Mouse (Mus musculus): ENCODE results near the gene Colgalt2. TPM values are rescaled to one million over a fixed set of nuclear protein-coding genes. Genes with fewer than 3 reads are reported as not detected.

Colgalt2 gene
- total RNA-seq (2015) = not detected in 2 replicates
- total RNA-seq (2017) = not detected in 2 replicates

GRCm38 (mm10) chr1:152399790-152400555, at the start of gene Colgalt2:
Colgalt2 (plus strand) TSS chr1:152399830.
- ATAC-seq (replicated peaks; ENCODE audit: poor library complexity) = peak; percentile 46

- no peak for ATAC-seq (replicated peaks; ENCODE audit: poor library complexity)
Measured at GRCm38 (mm10) chr1:152356721-152357120, 42.9 kb upstream of the Colgalt2 start.

GRCm38 (mm10) chr1:152368311-152369088, 31.1 kb upstream of the Colgalt2 start:
- no peak for ATAC-seq (replicated peaks; ENCODE audit: poor library complexity)

GRCm38 (mm10) chr1:152369139-152369538, 30.5 kb upstream of the Colgalt2 start:
- peak; percentile 86 for ATAC-seq (replicated peaks; ENCODE audit: poor library complexity)

GRCm38 (mm10) chr1:152378311-152378710, 21.3 kb upstream of the Colgalt2 start:
- no peak for ATAC-seq (replicated peaks; ENCODE audit: poor library complexity)

- no peak for ATAC-seq (replicated peaks; ENCODE audit: poor library complexity)
Measured at GRCm38 (mm10) chr1:152384589-152384988, 15.0 kb upstream of the Colgalt2 start.

GRCm38 (mm10) chr1:152385693-152386092, 13.9 kb upstream of the Colgalt2 start:
- ATAC-seq (replicated peaks; ENCODE audit: poor library complexity) = peak; percentile 19; the same call in 1 of the 2 replicates

GRCm38 (mm10) chr1:152386188-152386835, 13.3 kb upstream of the Colgalt2 start, which contains the start of gene Tsen15:
Tsen15 (minus strand) TSS chr1:152386688.
- peak; percentile 100 for ATAC-seq (replicated peaks; ENCODE audit: poor library complexity)

- no peak for ATAC-seq (replicated peaks; ENCODE audit: poor library complexity)
Measured at GRCm38 (mm10) chr1:152389271-152389670, 10.4 kb upstream of the Colgalt2 start.

GRCm38 (mm10) chr1:152394137-152394536, 5.5 kb upstream of the Colgalt2 start:
- no peak for ATAC-seq (replicated peaks; ENCODE audit: poor library complexity)

GRCm38 (mm10) chr1:152394956-152395515, 4.6 kb upstream of the Colgalt2 start:
- no peak for ATAC-seq (replicated peaks; ENCODE audit: poor library complexity)

- ATAC-seq (replicated peaks; ENCODE audit: poor library complexity) = no peak
Measured at GRCm38 (mm10) chr1:152398708-152399107, 922 bp upstream of the Colgalt2 start.

GRCm38 (mm10) chr1:152400556-152401540, 1.2 kb downstream of the Colgalt2 start:
- no peak for ATAC-seq (replicated peaks; ENCODE audit: poor library complexity)

- no peak for ATAC-seq (replicated peaks; ENCODE audit: poor library complexity)
Measured at GRCm38 (mm10) chr1:152407021-152407946, 7.7 kb downstream of the Colgalt2 start.

GRCm38 (mm10) chr1:152409356-152409755, 9.7 kb downstream of the Colgalt2 start:
- ATAC-seq (replicated peaks; ENCODE audit: poor library complexity) = no peak

- no peak for ATAC-seq (replicated peaks; ENCODE audit: poor library complexity)
Measured at GRCm38 (mm10) chr1:152410657-152411056, 11.0 kb downstream of the Colgalt2 start.

- no peak for ATAC-seq (replicated peaks; ENCODE audit: poor library complexity)
Measured at GRCm38 (mm10) chr1:152413116-152413515, 13.5 kb downstream of the Colgalt2 start.

- no peak for ATAC-seq (replicated peaks; ENCODE audit: poor library complexity)
Measured at GRCm38 (mm10) chr1:152413961-152414360, 14.3 kb downstream of the Colgalt2 start.

GRCm38 (mm10) chr1:152414451-152414850, 14.8 kb downstream of the Colgalt2 start:
- no peak for ATAC-seq (replicated peaks; ENCODE audit: poor library complexity)

All from megakaryocyte progenitor cell, adult 5-6 weeks (primary cell).